Mouse (Mus musculus) CH12.LX (cell line): Measurements from ENCODE around the gene Gm47959.

Experiments used
- NRF1 ChIP-seq: IDR thresholded peaks from 2 replicates; pipeline ENCODE4 v1.6.1; 2014; ENCODE audit warnings: low read depth, mild to moderate bottlenecking, inconsistent platforms, low read length, improper control_type of control experiment, moderate library complexity
- RCOR1 ChIP-seq: conservative IDR thresholded peaks from 2 replicates; pipeline ENCODE4 v1.6.1; 2012; ENCODE audit warnings: low read depth, mild to moderate bottlenecking, inconsistent platforms, low read length, improper control_type of control experiment

DNA sequence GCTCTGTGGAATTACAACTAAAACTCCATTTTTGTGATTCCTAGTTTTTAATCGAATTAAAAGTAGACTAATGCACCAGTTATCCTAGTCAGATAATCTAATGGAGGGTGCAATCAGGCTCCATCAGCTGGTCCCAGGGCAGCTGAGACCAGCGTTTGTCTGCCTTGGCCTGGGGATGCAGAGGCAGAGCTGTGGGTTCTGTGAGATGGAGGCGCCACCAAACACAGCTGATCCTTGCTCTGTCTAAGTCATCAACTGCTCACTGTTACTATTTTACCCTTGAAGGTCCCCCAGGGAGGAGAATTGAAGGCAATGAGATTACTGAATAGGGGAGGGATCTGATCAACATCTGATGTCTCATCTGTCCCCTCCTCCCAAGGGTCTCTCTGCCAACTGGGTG, 33.9 kb upstream of the Gm47959 start:
- TF ChIP-seq RCOR1 (no peak), NRF1 (no peak)
